Mouse (Mus musculus) liver, embryonic 14.5 days (tissue): Measurements from ENCODE around the gene Egfl7. TPM values are rescaled to one million over a fixed set of nuclear protein-coding genes. Genes with fewer than 3 reads are reported as not detected.

Source experiments
- ATAC-seq: fragments of 200-750 bp; cut with Nextera tagmentation; 2 replicates; pipeline ENCODE4 v1.8.0; 2017; ENCODE audit warnings: moderate number of reproducible peaks, mild to moderate bottlenecking, moderate library complexity; ENCODE audit not compliant: insufficient read depth
- DNase-seq, 3 experiments: peaks; one replicate each; pipeline ENCODE4 v3.0.0-alpha.2; 2012 to 2013; ENCODE audit warnings: low read depth in 3 of 3, low spot score in 3 of 3
- H3K27ac ChIP-seq: fragments of 300-500 bp; sonication (generic); 2 replicates; pipeline ENCODE4 v1.5.1; 2014; ENCODE audit warnings: moderate library complexity, mild to moderate bottlenecking, control low read depth, inconsistent platforms
- H3K27me3 ChIP-seq: fragments of 300-500 bp; sonication (generic); 2 replicates; pipeline ENCODE4 v1.6.1; 2014; ENCODE audit warnings: mild to moderate bottlenecking, low read length, moderate library complexity; ENCODE audit not compliant: control insufficient read depth, insufficient read depth
- H3K36me3 ChIP-seq: fragments of 300-500 bp; sonication (generic); replicated peaks from 2 replicates; pipeline ENCODE4 v1.6.1; 2014; ENCODE audit warnings: low read depth; ENCODE audit not compliant: control insufficient read depth, insufficient read depth
- H3K4me1 ChIP-seq, 2 experiments: fragments of 200-500 bp in 1 of 2; fragments of 300-500 bp in 1 of 2; sonication (generic) in 1 of 2; replicated peaks; 2 replicates each; pipeline ENCODE4 v1.6.1; 2012 to 2014; ENCODE audit warnings: antibody characterized with exemption in 1 of 2, inconsistent platforms in 1 of 2, low read length in 1 of 2; ENCODE audit not compliant: control insufficient read depth in 2 of 2, insufficient read depth in 2 of 2
- H3K4me2 ChIP-seq: fragments of 300-500 bp; sonication (generic); 2 replicates; pipeline ENCODE4 v1.6.1; 2014; ENCODE audit warnings: low read depth, mild to moderate bottlenecking, control low read depth, moderate library complexity
- H3K4me3 ChIP-seq, 2 experiments: fragments of 200-500 bp in 1 of 2; fragments of 300-500 bp in 1 of 2; sonication (generic) in 1 of 2; 2 replicates each; pipeline ENCODE4 v1.5.1; 2012 to 2014; ENCODE audit warnings: low read depth in 2 of 2, low read length in 2 of 2, mild to moderate bottlenecking in 2 of 2, control low read depth in 1 of 2, inconsistent platforms in 1 of 2, moderate library complexity in 1 of 2; ENCODE audit not compliant: insufficient read depth in 1 of 2
- H3K9ac ChIP-seq: fragments of 300-500 bp; sonication (generic); replicated peaks from 2 replicates; pipeline ENCODE4 v1.6.1; 2014; ENCODE audit warnings: mild to moderate bottlenecking, control low read depth, moderate library complexity
- H3K9me3 ChIP-seq: fragments of 300-500 bp; sonication (generic); 2 replicates; pipeline ENCODE4 v1.6.1; 2016; ENCODE audit warnings: low read length, mixed read lengths; ENCODE audit not compliant: control insufficient read depth
- CTCF ChIP-seq: IDR thresholded peaks from 2 replicates; pipeline ENCODE4 v1.5.1; 2016; ENCODE audit warnings: antibody characterized with exemption, low read depth, control low read depth
- EP300 ChIP-seq: IDR thresholded peaks from 2 replicates; pipeline ENCODE4 v1.6.1; 2016; ENCODE audit warnings: antibody characterized with exemption, low read depth
- WGBS: fragments of 180-500 bp; shearing (Covaris S2); extraction: QIAGEN DNeasy Blood & Tissue Kit; methylation state at CpG from one replicate; pipeline ENCODE4 v1.1.7; 2014; ENCODE audit not compliant: insufficient replicate concordance; 5-methylcytosine and 5-hydroxymethylcytosine counted together
- polyA plus RNA-seq, 2 experiments: library from polyadenylated mRNA; depleted of rRNA in 1 of 2; stranded (reverse) in 1 of 2; unstranded in 1 of 2; fragments of >200 nt; fragmentation: Nextera tagmentation in 1 of 2; extraction: Ambion mirVana in 1 of 2; gene quantifications; 2 replicates each; pipeline versions ENCODE4 v1.2.1 to v1.2.3; 2012 to 2014

Gene Egfl7
- polyA plus RNA-seq, 2 experiments, result 47.6 to 68.0 TPM

- Histone ChIP-seq H3K27ac (no peak overlapping the region), H3K4me3 (no peak overlapping the region), H3K36me3 (peaks cover 22% of the 10 kb centered on the region), H3K9ac (no peak overlapping the region), H3K9me3 (no peaks in the 10 kb centered on the region), H3K27me3 (no peaks in the 10 kb centered on the region), H3K4me1 (peaks cover 7 to 15% of the 10 kb centered on the region in 2 experiments), H3K4me2 (no peak overlapping the region)
- DNase-seq, result no peak
- no peak; the same call in 1 of the 2 replicates for ATAC-seq
- 31% methylated on average over 12 of the region's 12 CpGs for WGBS
- TF ChIP-seq CTCF (no peak), EP300 (no peak)
Measured at GRCm38 (mm10) chr2:26634629-26635488, 55.0 kb downstream of the Egfl7 start.

- H3K36me3 ChIP-seq, result peaks cover 22% of the 10 kb centered on the region
- no peaks in the 10 kb centered on the region for H3K9me3 ChIP-seq
- TF ChIP-seq EP300 (no peak), CTCF (no peak)
- ATAC-seq (peak; percentile 6; the same call in 1 of the 2 replicates), DNase-seq (no peak)
- no peak overlapping the region for H3K27ac ChIP-seq
- WGBS, result 57% methylated on average over 21 of the region's 21 CpGs
- H3K9ac ChIP-seq, result no peak overlapping the region
- H3K27me3 ChIP-seq, result no peaks in the 10 kb centered on the region
- no peak overlapping the region for H3K4me3 ChIP-seq
- H3K4me1 ChIP-seq, result peaks cover 7 to 20% of the 10 kb centered on the region in 2 experiments
- no peak overlapping the region for H3K4me2 ChIP-seq
Measured at GRCm38 (mm10) chr2:26635489-26636324, 55.9 kb downstream of the Egfl7 start.

GRCm38 (mm10) chr2:26636325-26636635 is 56.5 kb downstream of the Egfl7 start:
- Histone ChIP-seq H3K4me3 (no peak overlapping the region), H3K27ac (no peak overlapping the region), H3K4me2 (no peak overlapping the region), H3K36me3 (peaks cover 22% of the 10 kb centered on the region), H3K9ac (no peak overlapping the region), H3K9me3 (no peaks in the 10 kb centered on the region), H3K27me3 (no peaks in the 10 kb centered on the region), H3K4me1 (peaks cover 7 to 25% of the 10 kb centered on the region in 2 experiments)
- ATAC-seq, result no peak
- 40% methylated on average over 2 of the region's 2 CpGs for WGBS
- no peak for TF ChIP-seq CTCF
- TF ChIP-seq EP300, result no peak
- no peak for DNase-seq

GRCm38 (mm10) chr2:26637316-26637932 is 57.6 kb downstream of the Egfl7 start:
- 78% methylated on average over 4 of the region's 4 CpGs for WGBS
- no peak overlapping the region for H3K27ac ChIP-seq
- H3K4me2 ChIP-seq, result peak overlapping the region; percentile 82; the same call in 1 of the 2 replicates
- H3K4me1 ChIP-seq, result peaks cover 7 to 26% of the 10 kb centered on the region in 2 experiments
- DNase-seq, result no peak
- no peak for ATAC-seq
- no peaks in the 10 kb centered on the region for H3K27me3 ChIP-seq
- H3K36me3 ChIP-seq, result peaks cover 22% of the 10 kb centered on the region
- H3K9me3 ChIP-seq, result no peaks in the 10 kb centered on the region
- no peak for TF ChIP-seq CTCF
- no peak for TF ChIP-seq EP300
- H3K9ac ChIP-seq, result no peak overlapping the region
- H3K4me3 ChIP-seq, result no peak overlapping the region
